Mouse (Mus musculus): ENCODE data around the gene Gm21767. TPM values are rescaled to one million over a fixed set of nuclear protein-coding genes. Genes with fewer than 3 reads are reported as not detected.
"Not testable (repeated sequence)": the region's sequence is repeated elsewhere in the genome, so short reads cannot be mapped to it uniquely, and the experiment has no call there.

Gm21767 gene
- total RNA-seq (2012; rRNA removed) (not detected in 2 replicates), total RNA-seq (2014; rRNA removed) (not detected in 2 replicates), polyA plus RNA-seq (2012; ENCODE audit: insufficient read length, low read depth) (not detected in 2 replicates)

DNA sequence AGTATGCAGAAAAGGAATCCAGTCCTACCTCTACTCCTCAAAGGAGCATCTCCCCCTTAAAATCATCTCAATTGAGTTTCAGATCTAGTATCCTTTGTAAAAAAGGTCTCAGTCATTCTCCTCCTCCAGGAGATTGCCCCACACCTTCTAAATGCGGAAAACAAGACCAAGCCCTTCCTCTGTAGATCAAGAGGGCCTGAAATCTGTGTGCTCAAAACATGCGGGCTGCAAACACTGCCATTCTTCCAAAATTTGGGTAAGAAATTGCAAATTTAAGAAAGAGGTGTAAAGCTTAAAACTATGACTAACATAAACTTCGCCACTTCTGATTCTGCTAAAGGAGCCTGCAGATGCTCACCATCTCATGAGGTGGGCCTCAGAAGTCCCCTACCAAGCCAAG lies at the start of gene Gm21767:
Gm21767 (plus strand) TSS at position 301 of the 400 bp plus-strand sequence.
- not testable (repeated sequence) for H3K4me3 ChIP-seq (replicated peaks in 1 of 3; ENCODE audit: low read depth in 2 of 3, low read length in 2 of 3, poor library complexity in 1 of 3)

More for the DNA sequence above, at the start of gene Gm21767:
- dilution Hi-C loops (cut with MboI; ENCODE audit: extremely low pct_ligation_motif_present, extremely low pct_unique_long_range_greater_than_20kb, low sequenced_read_pairs); DNase-seq (ENCODE audit: extremely low read depth); H3K27ac ChIP-seq (ENCODE audit: insufficient read depth, low read depth); H3K27me3 ChIP-seq (replicated peaks); H3K79me2 ChIP-seq (replicated peaks; ENCODE audit: control insufficient read depth, extremely low read depth, insufficient read depth, poor library complexity, severe bottlenecking); H3K4me2 ChIP-seq (ENCODE audit: insufficient read depth, low read depth, poor library complexity, severe bottlenecking); H3K9ac ChIP-seq (ENCODE audit: insufficient read depth, low read depth); H3K4me1 ChIP-seq (ENCODE audit: control insufficient read depth in 1 of 2, insufficient read depth in 2 of 2); H3K9me3 ChIP-seq (replicated peaks; ENCODE audit: low read length); H3K36me3 ChIP-seq (replicated peaks in 1 of 2; ENCODE audit: control insufficient read depth in 1 of 2, insufficient read depth in 1 of 2, low read length in 1 of 2); in situ Hi-C loops (cut with MboI; ENCODE audit: low pct_ligation_motif_present, low pct_unique_long_range_greater_than_20kb, low sequenced_read_pairs): not testable (repeated sequence)
